Mouse (Mus musculus) lung, embryonic 16.5 days (tissue): ENCODE measurements at regions not wholly inside any gene's neighbourhood (a gene's known extent, or its start where the extent isn't known, plus 50 kb on each side); places are given as distances from the start of the nearest gene placed in this dataset.
A peak's percentile ranks its signal among the peaks of the same experiment; 100 is the strongest.

Experiments used
- ATAC-seq: fragments of 200-750 bp; cut with Nextera tagmentation; 2 replicates; pipeline ENCODE4 v1.8.0; 2017; ENCODE audit warnings: low read depth, mild to moderate bottlenecking, moderate library complexity
- H3K27ac ChIP-seq: fragments of 300-500 bp; sonication (generic); 2 replicates; pipeline ENCODE4 v1.5.1; 2014; ENCODE audit warnings: mild to moderate bottlenecking, control low read depth, low read length
- H3K27me3 ChIP-seq: fragments of 300-500 bp; sonication (generic); 2 replicates; pipeline ENCODE4 v1.6.1; 2014; ENCODE audit warnings: low read depth, low read length, mixed read lengths; ENCODE audit not compliant: control insufficient read depth, insufficient read depth
- H3K36me3 ChIP-seq: fragments of 300-500 bp; sonication (generic); 2 replicates; pipeline ENCODE4 v1.6.1; 2014; ENCODE audit warnings: low read length; ENCODE audit not compliant: control insufficient read depth, insufficient read depth
- H3K4me1 ChIP-seq: fragments of 300-500 bp; sonication (generic); replicated peaks from 2 replicates; pipeline ENCODE4 v1.6.1; 2014; ENCODE audit warnings: low read length, mixed read lengths; ENCODE audit not compliant: control insufficient read depth, insufficient read depth
- H3K4me2 ChIP-seq: fragments of 300-500 bp; sonication (generic); 2 replicates; pipeline ENCODE4 v1.6.1; 2014; ENCODE audit warnings: low read depth, low read length, control low read depth
- H3K4me3 ChIP-seq: fragments of 300-500 bp; sonication (generic); 2 replicates; pipeline ENCODE4 v1.5.1; 2014; ENCODE audit warnings: mild to moderate bottlenecking, low read length, control low read depth
- H3K9ac ChIP-seq: fragments of 300-500 bp; sonication (generic); 2 replicates; pipeline ENCODE4 v1.6.1; 2014; ENCODE audit warnings: low read length, control low read depth
- H3K9me3 ChIP-seq: fragments of 300-500 bp; sonication (generic); 2 replicates; pipeline ENCODE4 v1.6.1; 2016; ENCODE audit warnings: low read length; ENCODE audit not compliant: control insufficient read depth
- WGBS: fragments of 180-500 bp; shearing (Covaris S2); extraction: QIAGEN DNeasy Blood & Tissue Kit; methylation state at CpG from one replicate; pipeline ENCODE4 v1.1.7; 2014; 5-methylcytosine and 5-hydroxymethylcytosine counted together

DNA sequence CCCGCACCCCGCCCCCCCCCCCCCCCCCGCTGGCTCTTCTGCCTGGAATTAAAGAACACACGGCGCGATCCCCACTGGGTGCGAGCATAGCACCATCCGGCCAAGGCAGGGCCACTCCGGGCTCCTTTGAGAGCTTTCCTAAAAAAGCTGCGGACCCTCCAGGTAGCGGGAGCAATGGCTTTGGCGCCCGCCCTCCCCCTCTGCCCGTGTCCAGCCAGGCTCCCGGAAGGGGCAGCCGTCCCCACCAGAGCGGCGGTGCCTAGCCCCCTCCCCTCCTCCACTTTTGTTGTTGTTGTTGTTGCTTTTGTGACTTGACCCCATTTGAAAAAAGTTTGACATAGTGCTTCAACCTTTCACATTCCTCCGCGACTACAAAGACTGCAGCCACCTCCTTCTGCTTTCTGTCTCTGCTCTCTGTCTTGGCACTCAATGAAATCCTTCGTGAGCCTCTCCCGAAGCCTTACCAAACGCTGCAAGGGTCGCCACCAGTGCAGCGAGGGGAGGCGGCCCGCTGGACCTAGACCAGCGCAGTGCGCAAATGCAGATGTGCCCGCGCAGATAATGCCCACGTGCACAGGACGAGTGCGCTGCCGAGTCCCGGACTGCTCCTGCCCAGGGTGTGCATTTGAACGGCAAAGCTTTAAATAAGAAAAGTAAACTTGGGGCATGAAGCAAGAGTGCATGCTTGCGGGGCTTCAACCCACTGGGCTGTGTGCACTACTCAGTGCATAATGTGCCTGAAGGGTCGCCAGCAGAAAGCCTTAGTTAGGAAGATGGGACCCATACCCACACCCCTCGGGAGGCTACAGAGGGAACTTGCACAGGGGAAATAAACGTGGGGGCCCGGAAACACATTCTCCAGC lies 179.0 kb upstream of the Xlr start:
- Histone ChIP-seq H3K4me3 (peak overlapping the region; percentile 41), H3K4me2 (peak overlapping the region; percentile 69), H3K9ac (no peak overlapping the region), H3K36me3 (no peaks in the 10 kb centered on the region), H3K27ac (no peak overlapping the region), H3K9me3 (no peaks in the 10 kb centered on the region), H3K4me1 (no peaks in the 10 kb centered on the region), H3K27me3 (no peaks in the 10 kb centered on the region)
- no peak; the same call in 1 of the 2 replicates for ATAC-seq
- 22% methylated on average over 35 of the region's 42 CpGs for WGBS

DNA sequence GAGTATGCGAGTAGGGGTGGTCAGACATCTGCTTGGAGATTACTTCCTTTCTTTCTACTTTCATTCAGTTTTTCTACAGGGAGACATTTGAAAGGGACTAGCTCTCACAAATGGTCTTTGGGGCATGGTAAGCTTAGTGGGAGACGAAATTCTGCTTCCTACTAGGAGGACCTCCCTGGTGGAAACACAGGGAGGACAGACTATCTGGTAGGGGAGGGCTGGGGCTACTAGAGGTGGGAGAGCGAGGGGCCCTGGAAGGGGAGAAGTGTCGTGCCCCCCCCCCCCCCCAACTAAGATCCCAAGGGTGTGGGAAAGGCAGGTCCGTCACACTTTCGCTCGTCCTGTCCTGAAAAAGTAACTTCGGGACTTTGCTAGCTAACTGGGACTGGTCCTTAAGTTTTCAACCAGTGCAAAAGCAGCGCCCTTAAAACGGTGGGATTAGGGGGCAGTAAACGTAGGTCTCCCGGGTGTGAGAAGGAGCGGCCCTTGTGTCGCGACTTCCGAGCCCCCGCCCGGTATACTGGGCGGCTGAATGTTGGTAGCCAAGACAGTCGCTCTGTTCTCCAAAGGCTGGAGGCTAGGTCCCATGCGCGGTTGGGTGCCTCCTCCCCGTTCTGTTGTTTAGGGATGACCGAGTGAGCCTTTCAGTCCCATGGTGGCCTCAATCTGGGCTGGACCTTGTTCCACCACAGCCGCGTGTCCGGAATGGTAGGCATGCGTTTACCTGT lies 178.2 kb upstream of the Xlr start:
- ATAC-seq = no peak
- Histone ChIP-seq H3K27me3 (no peaks in the 10 kb centered on the region), H3K4me1 (no peaks in the 10 kb centered on the region), H3K9me3 (no peaks in the 10 kb centered on the region), H3K4me3 (peak overlapping the region; percentile 41), H3K36me3 (no peaks in the 10 kb centered on the region), H3K9ac (no peak overlapping the region), H3K27ac (no peak overlapping the region), H3K4me2 (peak overlapping the region; percentile 69)
- 19% methylated on average over 26 of the region's 28 CpGs for WGBS

DNA sequence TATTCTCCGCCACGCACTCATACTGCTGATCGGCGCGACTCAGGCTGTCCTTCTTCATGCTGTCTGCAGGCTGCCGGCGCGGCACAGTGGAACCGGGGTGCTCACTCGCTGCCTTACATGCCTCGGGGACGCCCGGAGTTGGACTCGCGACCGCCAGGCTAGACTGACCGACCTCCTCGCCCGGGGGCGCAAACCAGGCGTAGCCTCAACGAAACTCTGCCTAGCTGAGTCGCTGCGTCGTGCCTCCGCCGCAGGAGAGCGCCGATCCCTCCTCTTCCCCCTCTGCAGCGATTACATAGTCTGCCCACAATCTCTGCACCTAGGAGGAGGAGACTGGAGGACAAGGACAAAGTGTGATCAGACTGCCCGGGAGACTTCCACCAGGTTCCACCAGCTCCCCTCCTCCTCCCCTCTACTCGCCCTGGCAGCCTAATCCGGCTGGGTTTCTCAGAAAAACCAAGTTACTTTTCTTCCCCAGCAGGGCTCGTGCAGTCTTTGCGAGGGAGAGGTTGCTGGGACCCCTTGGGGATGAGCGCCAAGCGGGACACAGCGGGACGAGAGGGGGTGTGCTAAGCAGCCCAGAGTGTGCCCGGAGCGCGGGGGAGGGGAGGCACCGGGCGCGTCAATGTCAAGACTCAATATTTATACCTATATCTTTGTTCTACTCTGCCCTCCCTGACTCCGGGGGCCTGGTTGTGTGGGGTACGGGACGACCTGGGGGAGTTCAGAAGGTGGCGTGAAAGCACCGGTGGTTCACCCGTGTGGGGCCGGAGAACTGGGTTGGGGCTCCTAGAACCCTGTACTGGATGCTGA lies 177.4 kb upstream of the Xlr start:
- H3K4me2 ChIP-seq = peak overlapping the region; percentile 69
- H3K27ac ChIP-seq = no peak overlapping the region
- no peak for ATAC-seq
- H3K36me3 ChIP-seq = no peaks in the 10 kb centered on the region
- peak overlapping the region; percentile 41 for H3K4me3 ChIP-seq
- 15% methylated on average over 50 of the region's 52 CpGs for WGBS
- no peaks in the 10 kb centered on the region for H3K27me3 ChIP-seq
- no peaks in the 10 kb centered on the region for H3K4me1 ChIP-seq
- no peaks in the 10 kb centered on the region for H3K9me3 ChIP-seq
- H3K9ac ChIP-seq = peak overlapping the region; percentile 28
